Comparison of ENCODE assay signal across 29 mouse cellular contexts in genomic region chr4:95895199-95895754, GRCm38 (mm10).
DNase-seq lines count a peak whose midpoint lies in the region; ATAC-seq and TF ChIP-seq lines count a peak whose summit lies in the region.
"Had no signal": no experiment of that assay in that cellular context is flagged by ENCODE, and none has a peak within 500 bp of the region (broad histone marks: within the 10 kb centered on the region; RNA-seq: fewer than 3 reads in every experiment).

No protein-coding gene starts in this region.

- peak; percentile 37; the same call in 1 of the 2 replicates for ATAC-seq in forebrain, postnatal 0 days
- no peak for ATAC-seq in forebrain, embryonic 15.5 days (replicated peaks)
- ATAC-seq in lung, embryonic 16.5 days (ENCODE audit: low read depth): peak; percentile 55
- ATAC-seq: activated CD4-positive, CD25-positive, alpha-beta regulatory T cell, adult 4 months; inflammation-experienced regulatory T-cells, adult 6 months; midbrain, embryonic 15.5 days had no signal

- WGBS in forebrain, postnatal 0 days: 83% methylated on average over 2 of the region's 2 CpGs
- WGBS in forebrain, embryonic 15.5 days: 79% methylated on average over 2 of the region's 2 CpGs
- WGBS in lung, embryonic 16.5 days: 41% methylated on average over 2 of the region's 2 CpGs

- TF ChIP-seq POLR2A in bone marrow macrophage, adult 2 months (IDR thresholded peaks at IDR 0.05; ENCODE audit: borderline replicate concordance, low read depth, low read length): no peak
- no peak for TF ChIP-seq POLR2A in embryonic fibroblast, embryonic 13.5 days (IDR thresholded peaks at IDR 0.05; ENCODE audit: low read depth, low read length)

- H3K27me3 ChIP-seq in forebrain, postnatal 0 days (ENCODE audit: insufficient read depth, low read length): no peaks in the 10 kb centered on the region
- no peaks in the 10 kb centered on the region for H3K27me3 ChIP-seq in forebrain, embryonic 15.5 days
- H3K27me3 ChIP-seq in lung, embryonic 16.5 days (ENCODE audit: control insufficient read depth, insufficient read depth, low read depth, low read length): no peaks in the 10 kb centered on the region
- H3K27me3 ChIP-seq: CH12.LX; forebrain, embryonic 12.5 days; heart, embryonic 13.5 days; hindbrain, embryonic 15.5 days; liver, embryonic 15.5 days; midbrain, embryonic 15.5 days had no signal

- no peak for DNase-seq in forebrain, postnatal 0 days
- no peak for DNase-seq in lung, postnatal 36 days
- no peak for DNase-seq in adrenal gland, adult 8-10 months
- DNase-seq: adrenal gland, adult 2 months; cerebellum, adult 11 months; cerebellum, adult 9-10 months; cerebellum, postnatal 36 days; embryo, embryonic 11 days; gastrocnemius, adult 2 months; heart, postnatal 10 days; kidney, adult 11 months; kidney, postnatal 14 days; liver; right cerebral cortex, postnatal 4 days had no signal

- H3K27ac ChIP-seq in forebrain, postnatal 0 days (ENCODE audit: low read depth, low read length): no peak overlapping the region
- H3K27ac ChIP-seq in forebrain, embryonic 15.5 days (replicated peaks): no peak overlapping the region
- peak overlapping the region; percentile 9; the same call in 1 of the 2 replicates for H3K27ac ChIP-seq in lung, embryonic 16.5 days (ENCODE audit: low read length)
- H3K27ac ChIP-seq in bone marrow macrophage, adult 2 months (ENCODE audit: insufficient read depth, low read depth, low read length): peak overlapping the region; percentile 21; the same call in 1 of the 2 replicates
- peak overlapping the region; percentile 43; the same call in 1 of the 2 replicates for H3K27ac ChIP-seq in embryonic fibroblast, embryonic 13.5 days (ENCODE audit: insufficient read depth, low read length)
- H3K27ac ChIP-seq: forebrain, embryonic 12.5 days; gastrocnemius, adult 2 months; heart, embryonic 13.5 days; hindbrain, embryonic 15.5 days; liver, embryonic 15.5 days; midbrain, embryonic 10.5 days; midbrain, embryonic 15.5 days; stomach, postnatal 0 days had no signal

- H3K4me2 ChIP-seq in forebrain, postnatal 0 days (ENCODE audit: low read depth): no peak overlapping the region
- no peak overlapping the region for H3K4me2 ChIP-seq in forebrain, embryonic 15.5 days (replicated peaks)
- no peak overlapping the region for H3K4me2 ChIP-seq in lung, embryonic 16.5 days (ENCODE audit: low read depth, low read length)
- H3K4me2 ChIP-seq: forebrain, embryonic 12.5 days; heart, embryonic 13.5 days; hindbrain, embryonic 15.5 days; liver, embryonic 15.5 days; midbrain, embryonic 15.5 days had no signal

- no peaks in the 10 kb centered on the region for H3K9me3 ChIP-seq in forebrain, postnatal 0 days (ENCODE audit: low read length)
- H3K9me3 ChIP-seq in forebrain, embryonic 15.5 days: no peaks in the 10 kb centered on the region
- no peaks in the 10 kb centered on the region for H3K9me3 ChIP-seq in lung, embryonic 16.5 days (ENCODE audit: control insufficient read depth, low read length)
- H3K9me3 ChIP-seq: forebrain, embryonic 12.5 days; heart, embryonic 13.5 days; hindbrain, embryonic 10.5 days; hindbrain, embryonic 15.5 days; liver, embryonic 15.5 days; midbrain, embryonic 10.5 days; midbrain, embryonic 15.5 days had no signal

- no peak overlapping the region for H3K4me3 ChIP-seq in forebrain, postnatal 0 days (ENCODE audit: low read depth, low read length)
- H3K4me3 ChIP-seq in forebrain, embryonic 15.5 days: no peak overlapping the region
- H3K4me3 ChIP-seq in lung, embryonic 16.5 days (ENCODE audit: low read length): no peak overlapping the region
- H3K4me3 ChIP-seq in bone marrow macrophage, adult 2 months (ENCODE audit: insufficient read depth, low read length): no peak overlapping the region
- H3K4me3 ChIP-seq in embryonic fibroblast, embryonic 13.5 days (ENCODE audit: insufficient read depth, low read length): no peak overlapping the region
- H3K4me3 ChIP-seq: forebrain, embryonic 12.5 days; gastrocnemius, adult 2 months; heart, embryonic 13.5 days; hindbrain, embryonic 10.5 days; hindbrain, embryonic 15.5 days; liver, embryonic 15.5 days; midbrain, embryonic 10.5 days; midbrain, embryonic 15.5 days had no signal

- no peaks in the 10 kb centered on the region for H3K4me1 ChIP-seq in forebrain, postnatal 0 days (ENCODE audit: insufficient read depth)
- H3K4me1 ChIP-seq in forebrain, embryonic 15.5 days: peaks cover 6% of the 10 kb centered on the region; the same call in 1 of the 2 replicates
- H3K4me1 ChIP-seq in lung, embryonic 16.5 days (replicated peaks; ENCODE audit: control insufficient read depth, insufficient read depth, low read length): peaks cover 29% of the 10 kb centered on the region
- H3K4me1 ChIP-seq in bone marrow macrophage, adult 2 months (ENCODE audit: control insufficient read depth, insufficient read depth, low read length): peaks cover 19% of the 10 kb centered on the region
- H3K4me1 ChIP-seq in embryonic fibroblast, embryonic 13.5 days (ENCODE audit: control insufficient read depth, insufficient read depth, low read length): peaks cover 5% of the 10 kb centered on the region
- H3K4me1 ChIP-seq: liver, embryonic 15.5 days; midbrain, embryonic 15.5 days had no signal

- no peak for TF ChIP-seq CTCF in forebrain, postnatal 0 days (IDR thresholded peaks at IDR 0.05; ENCODE audit: low read depth)
- no peak for TF ChIP-seq CTCF in bone marrow macrophage, adult 2 months (IDR thresholded peaks at IDR 0.05; ENCODE audit: low read depth, low read length)
- TF ChIP-seq CTCF in embryonic fibroblast, embryonic 13.5 days (IDR thresholded peaks at IDR 0.05; ENCODE audit: borderline replicate concordance, insufficient read depth, low read length): no peak

- no peak overlapping the region for H3K9ac ChIP-seq in forebrain, postnatal 0 days
- H3K9ac ChIP-seq in forebrain, embryonic 15.5 days (replicated peaks): no peak overlapping the region
- no peak overlapping the region for H3K9ac ChIP-seq in lung, embryonic 16.5 days (ENCODE audit: low read length)
- H3K9ac ChIP-seq: forebrain, embryonic 12.5 days; heart, embryonic 13.5 days; hindbrain, embryonic 15.5 days; liver, embryonic 15.5 days; midbrain, embryonic 15.5 days had no signal

- no peaks in the 10 kb centered on the region for H3K36me3 ChIP-seq in forebrain, postnatal 0 days (ENCODE audit: insufficient read depth)
- no peaks in the 10 kb centered on the region for H3K36me3 ChIP-seq in forebrain, embryonic 15.5 days
- no peaks in the 10 kb centered on the region for H3K36me3 ChIP-seq in lung, embryonic 16.5 days (ENCODE audit: control insufficient read depth, insufficient read depth, low read length)
- H3K36me3 ChIP-seq: forebrain, embryonic 12.5 days; heart, embryonic 13.5 days; hindbrain, embryonic 10.5 days; hindbrain, embryonic 15.5 days; liver, embryonic 15.5 days; midbrain, embryonic 10.5 days; midbrain, embryonic 15.5 days had no signal

Comparison
In these comparisons a context has a peak if more than half of its experiments do, and no peak if none do; other contexts are left out.
1. H3K27ac ChIP-seq: peak in lung, embryonic 16.5 days (single experiment), bone marrow macrophage, adult 2 months (single experiment) and embryonic fibroblast, embryonic 13.5 days (single experiment); none in forebrain, postnatal 0 days (single experiment) and forebrain, embryonic 15.5 days (single experiment).